Mouse (Mus musculus) MEL (cell line): Measurements from ENCODE around the gene Rcor1. TPM values are rescaled to one million over a fixed set of nuclear protein-coding genes. Genes with fewer than 3 reads are reported as not detected.

Experiments
- BHLHE40 ChIP-seq: IDR thresholded peaks from 2 replicates; pipeline ENCODE4 v1.6.1; 2012; ENCODE audit warnings: low read depth, mild to moderate bottlenecking, inconsistent platforms, low read length, improper control_type of control experiment, borderline replicate concordance
- CHD1 ChIP-seq: IDR thresholded peaks from 2 replicates; pipeline ENCODE4 v1.6.1; 2012; ENCODE audit warnings: low read depth, mild to moderate bottlenecking, inconsistent platforms, low read length, improper control_type of control experiment
- CTCF ChIP-seq, 3 experiments: IDR thresholded peaks in 2 of 3; conservative IDR thresholded peaks in 1 of 3; 2 replicates each; pipeline ENCODE4 v1.5.1; 2011 to 2012; ENCODE audit warnings: low read length in 3 of 3, low read depth in 2 of 3, mild to moderate bottlenecking in 2 of 3, improper control_type of control experiment in 1 of 3, inconsistent platforms in 1 of 3, mixed read lengths in 1 of 3, moderate library complexity in 1 of 3; ENCODE audit not compliant: control insufficient read depth in 1 of 3, insufficient read depth in 1 of 3, poor library complexity in 1 of 3, severe bottlenecking in 1 of 3
- E2F4 ChIP-seq: IDR thresholded peaks from 2 replicates; pipeline ENCODE4 v1.6.1; 2011; ENCODE audit warnings: low read depth, low read length, improper control_type of control experiment, borderline replicate concordance
- EP300 ChIP-seq, 2 experiments: IDR thresholded peaks; 2 replicates each; pipeline ENCODE4 v1.6.1; 2011; ENCODE audit warnings: improper control_type of control experiment in 2 of 2, low read length in 2 of 2, low read depth in 1 of 2, mild to moderate bottlenecking in 1 of 2
- ETS1 ChIP-seq: IDR thresholded peaks from 2 replicates; pipeline ENCODE4 v1.6.1; 2012; ENCODE audit warnings: low read depth, mild to moderate bottlenecking, inconsistent platforms, low read length, improper control_type of control experiment, moderate library complexity
- GATA1 ChIP-seq: IDR thresholded peaks from 2 replicates; pipeline ENCODE4 v1.6.1; 2011; ENCODE audit warnings: low read depth, low read length, improper control_type of control experiment
- HCFC1 ChIP-seq: IDR thresholded peaks from 2 replicates; pipeline ENCODE4 v1.6.1; 2012; ENCODE audit warnings: low read depth, mild to moderate bottlenecking, inconsistent platforms, low read length, improper control_type of control experiment, moderate library complexity
- JUND ChIP-seq: IDR thresholded peaks from 2 replicates; pipeline ENCODE4 v1.6.1; 2011; ENCODE audit warnings: low read depth, mild to moderate bottlenecking, improper control_type of control experiment, low read length
- MAFK ChIP-seq: IDR thresholded peaks from 2 replicates; pipeline ENCODE4 v1.6.1; 2011; ENCODE audit warnings: low read depth, mild to moderate bottlenecking, low read length, improper control_type of control experiment, borderline replicate concordance
- MAX ChIP-seq: IDR thresholded peaks from 2 replicates; pipeline ENCODE4 v1.6.1; 2011; ENCODE audit warnings: low read length, improper control_type of control experiment
- MAZ ChIP-seq: IDR thresholded peaks from 2 replicates; pipeline ENCODE4 v1.6.1; 2012; ENCODE audit warnings: low read depth, mild to moderate bottlenecking, inconsistent platforms, low read length, improper control_type of control experiment
- MEF2A ChIP-seq: IDR thresholded peaks from 2 replicates; pipeline ENCODE4 v1.6.1; 2014; ENCODE audit warnings: low read depth, mild to moderate bottlenecking, inconsistent platforms, low read length, improper control_type of control experiment; ENCODE audit not compliant: poor library complexity, insufficient replicate concordance, severe bottlenecking; ENCODE audit errors: extremely low read depth
- MXI1 ChIP-seq: IDR thresholded peaks from 2 replicates; pipeline ENCODE4 v1.6.1; 2011; ENCODE audit warnings: mild to moderate bottlenecking, low read depth, low read length, improper control_type of control experiment
- MYC ChIP-seq: IDR thresholded peaks from 2 replicates; pipeline ENCODE4 v1.6.1; 2011; ENCODE audit warnings: low read depth, mild to moderate bottlenecking, low read length, improper control_type of control experiment, moderate library complexity
- POLR2A ChIP-seq, 2 experiments: IDR thresholded peaks; 2 replicates each; pipeline ENCODE4 v1.6.1; 2011 to 2012; ENCODE audit warnings: low read length in 2 of 2, mild to moderate bottlenecking in 2 of 2, control low read depth in 1 of 2, improper control_type of control experiment in 1 of 2, low read depth in 1 of 2, moderate library complexity in 1 of 2; ENCODE audit not compliant: control insufficient read depth in 1 of 2, insufficient read depth in 1 of 2, poor library complexity in 1 of 2
- POLR2AphosphoS5 ChIP-seq: IDR thresholded peaks from 2 replicates; pipeline ENCODE4 v1.6.1; 2012; ENCODE audit warnings: low read depth, borderline replicate concordance, mild to moderate bottlenecking, inconsistent platforms, low read length, moderate library complexity, mixed read lengths
- RAD21 ChIP-seq: IDR thresholded peaks from 2 replicates; pipeline ENCODE4 v1.6.1; 2011; ENCODE audit warnings: mild to moderate bottlenecking, low read depth, low read length, improper control_type of control experiment
- RCOR1 ChIP-seq: IDR thresholded peaks from 2 replicates; pipeline ENCODE4 v1.6.1; 2012; ENCODE audit warnings: low read depth, mild to moderate bottlenecking, inconsistent platforms, low read length, improper control_type of control experiment
- SIN3A ChIP-seq: IDR thresholded peaks from 2 replicates; pipeline ENCODE4 v1.6.1; 2012; ENCODE audit warnings: low read length, improper control_type of control experiment, inconsistent platforms
- SMC3 ChIP-seq: IDR thresholded peaks from 2 replicates; pipeline ENCODE4 v1.6.1; 2011; ENCODE audit warnings: low read depth, low read length, improper control_type of control experiment
- TAL1 ChIP-seq: IDR thresholded peaks from 2 replicates; pipeline ENCODE4 v1.6.1; 2012; ENCODE audit warnings: mild to moderate bottlenecking, inconsistent platforms, low read length, moderate library complexity, mixed read lengths
- TBP ChIP-seq: IDR thresholded peaks from 2 replicates; pipeline ENCODE4 v1.8.0; 2011; ENCODE audit warnings: low read depth, low read length, improper control_type of control experiment
- USF2 ChIP-seq, 2 experiments: IDR thresholded peaks; 2 replicates each; pipeline ENCODE4 v1.6.1; 2011 to 2012; ENCODE audit warnings: improper control_type of control experiment in 2 of 2, low read length in 2 of 2, borderline replicate concordance in 1 of 2, inconsistent platforms in 1 of 2, low read depth in 1 of 2, mild to moderate bottlenecking in 1 of 2; ENCODE audit not compliant: insufficient read depth in 1 of 2
- ZC3H11A ChIP-seq: IDR thresholded peaks from 2 replicates; pipeline ENCODE4 v1.6.1; 2012; ENCODE audit warnings: low read depth, mild to moderate bottlenecking, inconsistent platforms, low read length, improper control_type of control experiment
- ZKSCAN1 ChIP-seq: IDR thresholded peaks from 2 replicates; pipeline ENCODE4 v1.6.1; 2012; ENCODE audit warnings: low read depth, mild to moderate bottlenecking, inconsistent platforms, low read length, improper control_type of control experiment, moderate library complexity
- ZMIZ1 ChIP-seq: IDR thresholded peaks from 2 replicates; pipeline ENCODE4 v1.6.1; 2012; ENCODE audit warnings: low read depth, mild to moderate bottlenecking, inconsistent platforms, low read length, improper control_type of control experiment, moderate library complexity
- polyA plus RNA-seq, 2 experiments: library from polyadenylated mRNA; stranded (reverse) in 1 of 2; unstranded in 1 of 2; fragments of >175 nt in 1 of 2; fragments of >200 nt in 1 of 2; gene quantifications; 2 replicates each; pipeline versions ENCODE4 v1.2.1 to v1.2.4; 2012; ENCODE audit warnings: low replicate concordance in 2 of 2, low read depth in 1 of 2; ENCODE audit not compliant: insufficient read length in 2 of 2, insufficient read depth in 1 of 2, missing spikeins in 1 of 2
- total RNA-seq: library from RNA; depleted of rRNA; stranded (reverse); fragments of 300-350 nt; gene quantifications from 2 replicates; pipeline ENCODE4 v1.2.3, GENCODE M21; 2012

Gene Rcor1
- total and polyA plus RNA-seq, 3 experiments, result 23.1 to 44.3 (median 37.1) TPM

GRCm38 (mm10) chr12:110991361-110992127, 47.6 kb upstream of the Rcor1 start (continued):
- no peak for TF ChIP-seq SIN3A
- no peak for TF ChIP-seq ZKSCAN1
- no peak for TF ChIP-seq E2F4
- peak; percentile 77; the same call in 1 of the 2 replicates for TF ChIP-seq MAZ
- peak; percentile 69 for TF ChIP-seq HCFC1
- peak; percentile 50 for TF ChIP-seq MXI1
- TF ChIP-seq TAL1, result no peak
- TF ChIP-seq EP300 (IDR thresholded peaks at IDR 0.05; ENCODE audit: low read depth in 1 of 2, low read length in 2 of 2), result no peak
- peak in 1 of 2 experiments; percentile 50; a peak in 3 of 4 replicates for TF ChIP-seq POLR2A (IDR thresholded peaks at IDR 0.05; ENCODE audit: control insufficient read depth in 1 of 2, insufficient read depth in 1 of 2, low read depth in 1 of 2, low read length in 2 of 2, poor library complexity in 1 of 2)
- TF ChIP-seq RAD21, result peak; percentile 43
- TF ChIP-seq MAFK, result no peak
- no peak for TF ChIP-seq MEF2A
- TF ChIP-seq CHD1, result no peak
- TF ChIP-seq ZC3H11A, result no peak
- no peak for TF ChIP-seq USF2 (IDR thresholded peaks at IDR 0.05; ENCODE audit: borderline replicate concordance in 1 of 2, insufficient read depth in 1 of 2, low read depth in 1 of 2, low read length in 2 of 2)
- no peak for TF ChIP-seq POLR2AphosphoS5
- no peak for TF ChIP-seq JUND
- no peak for TF ChIP-seq BHLHE40
- TF ChIP-seq RCOR1, result no peak; the same call in 1 of the 2 replicates
- peak; percentile 45; the same call in 1 of the 2 replicates for TF ChIP-seq TBP
- TF ChIP-seq MAX, result no peak
- peak; percentile 85 to 93 (median 92) for TF ChIP-seq CTCF (IDR thresholded peaks at IDR 0.05 in 2 of 3, conservative IDR thresholded peaks at IDR 0.05 in 1 of 3; ENCODE audit: control insufficient read depth in 1 of 3, insufficient read depth in 1 of 3, low read depth in 2 of 3, low read length in 3 of 3, poor library complexity in 1 of 3, severe bottlenecking in 1 of 3)
- peak; percentile 65 for TF ChIP-seq SMC3
- no peak for TF ChIP-seq ZMIZ1
- peak; percentile 52; the same call in 1 of the 2 replicates for TF ChIP-seq ETS1
- no peak for TF ChIP-seq GATA1
- no peak for TF ChIP-seq MYC
